Mouse (Mus musculus) spleen, adult 2 months (tissue): ENCODE data around the gene Ehd4.

ENCODE experiments used
- CTCF ChIP-seq: fragments of 200-500 bp; IDR thresholded peaks from 2 replicates; pipeline ENCODE4 v1.5.1; 2011; ENCODE audit warnings: mild to moderate bottlenecking, inconsistent platforms; ENCODE audit not compliant: insufficient read depth, insufficient read length, insufficient replicate concordance; ENCODE audit errors: extremely low read depth
- POLR2A ChIP-seq: fragments of 200-500 bp; IDR thresholded peaks from 2 replicates; pipeline ENCODE4 v1.6.1; 2011; ENCODE audit warnings: low read depth, low read length, inconsistent platforms

DNA sequence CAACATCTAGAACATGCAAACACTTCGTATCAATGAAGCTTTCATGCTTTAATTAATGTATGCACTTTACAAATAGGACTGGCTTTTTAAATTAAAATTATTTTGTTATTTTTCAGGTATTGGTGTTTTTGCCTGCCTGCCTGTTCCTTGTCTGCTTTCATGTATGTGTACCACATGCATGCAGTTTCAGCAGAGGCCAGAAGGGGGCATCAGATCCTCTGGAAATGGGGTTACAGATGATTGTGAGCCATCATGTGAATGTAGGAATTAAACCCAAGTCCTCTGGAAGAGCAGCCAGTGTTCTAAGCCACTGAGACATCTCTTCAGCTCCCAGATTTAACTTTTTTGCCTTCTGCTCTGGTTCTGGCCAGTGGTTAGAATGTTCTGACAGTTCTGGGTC lies 33.2 kb upstream of the Ehd4 start:
- TF ChIP-seq CTCF (no peak), POLR2A (no peak)
